Mouse (Mus musculus) thymus, postnatal 0 days (tissue): ENCODE measurements at regions not wholly inside any gene's neighbourhood (a gene's known extent, or its start where the extent isn't known, plus 50 kb on each side); places are given as distances from the start of the nearest gene placed in this dataset.

Experiments used
- DNase-seq: peaks from one replicate; pipeline ENCODE4 v3.0.0-alpha.2; 2015; ENCODE audit warnings: low spot score

GRCm38 (mm10) chr1:120667776-120668175, 65.6 kb downstream of the En1 start:
- DNase-seq, result no peak

GRCm38 (mm10) chr1:120683532-120684245, 81.5 kb downstream of the En1 start:
- peak; percentile 46 for DNase-seq

DNA sequence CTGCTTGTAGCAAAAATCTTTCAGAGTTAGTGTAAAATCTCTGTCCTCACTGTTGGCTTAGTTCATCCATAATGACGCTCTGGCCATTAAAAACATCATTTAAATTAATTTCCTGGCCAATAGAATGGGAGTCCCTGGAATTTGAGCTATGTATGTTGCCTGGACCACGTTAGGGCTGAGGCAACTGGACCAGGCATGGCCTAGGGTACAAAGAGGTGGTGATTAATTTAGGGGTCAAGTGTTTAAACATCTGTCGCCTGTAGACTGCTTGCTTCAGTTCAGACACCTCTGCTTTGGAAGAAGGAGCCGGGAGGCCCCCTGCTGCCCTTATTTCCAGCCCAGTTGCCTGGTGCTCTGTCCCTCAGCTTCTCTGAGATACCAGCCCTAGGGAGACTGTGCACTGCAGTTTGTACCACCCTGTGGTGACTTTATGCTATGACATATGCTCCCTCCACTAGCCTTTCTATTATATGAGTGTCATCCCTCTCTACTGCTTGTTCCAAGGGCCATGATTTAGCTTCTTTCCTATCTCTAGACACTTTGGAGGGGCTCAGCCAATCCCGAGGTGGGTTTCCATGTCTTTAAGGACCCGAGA, 83.5 kb downstream of the En1 start:
- DNase-seq, result peak; percentile 15

- no peak for DNase-seq
These were observed 89.4 kb downstream of the En1 start for GRCm38 (mm10) chr1:120691571-120691970.

DNA sequence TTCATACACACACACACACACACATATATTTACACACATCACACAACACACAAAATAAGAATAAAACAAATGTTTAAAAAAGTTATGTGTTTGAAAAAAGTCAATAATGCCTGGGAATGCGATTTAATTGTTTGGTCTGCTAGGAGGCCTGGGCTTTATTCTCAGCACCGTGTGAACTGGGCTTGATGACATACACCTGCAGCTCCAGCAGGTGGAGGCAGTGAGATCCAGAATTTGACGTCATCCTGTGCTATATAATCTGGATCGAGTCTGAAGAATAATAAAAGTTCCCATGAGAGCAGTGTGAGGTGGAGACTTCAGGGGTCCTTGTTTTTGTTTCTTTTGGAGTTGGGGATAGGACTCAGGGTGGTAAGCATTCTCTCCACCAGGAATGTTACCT, 96.0 kb downstream of the En1 start:
- DNase-seq, result no peak

DNA sequence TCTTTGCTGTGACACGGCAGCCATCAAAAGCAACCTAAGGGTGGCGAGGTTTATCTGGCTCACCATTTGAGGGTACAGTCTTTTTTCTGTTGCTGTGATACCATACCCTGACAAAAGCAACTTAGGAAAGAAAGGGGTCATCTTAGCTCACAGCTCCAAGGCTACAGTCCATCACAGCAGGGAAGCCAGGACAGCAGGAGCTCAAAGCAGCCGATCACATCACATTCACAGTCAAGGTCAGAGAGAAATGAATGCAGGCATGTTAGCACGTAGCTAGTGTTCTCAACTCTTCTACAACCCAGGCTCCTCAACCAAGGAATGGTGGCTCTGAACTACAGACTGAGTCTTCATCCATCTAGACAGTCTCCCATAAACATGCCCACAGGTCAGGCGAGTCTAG, 102.0 kb downstream of the En1 start:
- DNase-seq, result no peak

DNA sequence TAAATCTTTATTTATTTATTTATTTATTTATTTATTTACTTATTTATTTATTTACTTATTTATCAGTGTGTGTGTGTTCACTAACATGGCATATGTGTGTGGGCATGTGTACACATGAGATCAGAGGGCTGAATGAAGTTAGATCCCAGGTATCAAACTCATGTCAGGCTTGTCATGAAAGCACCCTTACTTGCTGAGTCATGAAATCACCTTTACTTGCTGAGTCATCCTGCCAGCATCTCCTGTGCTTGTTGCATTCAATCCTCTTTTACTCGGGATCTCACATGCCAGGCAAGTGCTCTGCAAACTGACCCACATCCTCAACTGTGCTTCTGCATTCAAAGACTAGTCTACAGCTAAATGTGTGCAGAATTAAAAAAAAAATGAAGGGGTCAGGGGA, 103.8 kb downstream of the En1 start:
- no peak for DNase-seq

- no peak for DNase-seq
These were observed 106.3 kb downstream of the En1 start for GRCm38 (mm10) chr1:120708511-120708910.

DNA sequence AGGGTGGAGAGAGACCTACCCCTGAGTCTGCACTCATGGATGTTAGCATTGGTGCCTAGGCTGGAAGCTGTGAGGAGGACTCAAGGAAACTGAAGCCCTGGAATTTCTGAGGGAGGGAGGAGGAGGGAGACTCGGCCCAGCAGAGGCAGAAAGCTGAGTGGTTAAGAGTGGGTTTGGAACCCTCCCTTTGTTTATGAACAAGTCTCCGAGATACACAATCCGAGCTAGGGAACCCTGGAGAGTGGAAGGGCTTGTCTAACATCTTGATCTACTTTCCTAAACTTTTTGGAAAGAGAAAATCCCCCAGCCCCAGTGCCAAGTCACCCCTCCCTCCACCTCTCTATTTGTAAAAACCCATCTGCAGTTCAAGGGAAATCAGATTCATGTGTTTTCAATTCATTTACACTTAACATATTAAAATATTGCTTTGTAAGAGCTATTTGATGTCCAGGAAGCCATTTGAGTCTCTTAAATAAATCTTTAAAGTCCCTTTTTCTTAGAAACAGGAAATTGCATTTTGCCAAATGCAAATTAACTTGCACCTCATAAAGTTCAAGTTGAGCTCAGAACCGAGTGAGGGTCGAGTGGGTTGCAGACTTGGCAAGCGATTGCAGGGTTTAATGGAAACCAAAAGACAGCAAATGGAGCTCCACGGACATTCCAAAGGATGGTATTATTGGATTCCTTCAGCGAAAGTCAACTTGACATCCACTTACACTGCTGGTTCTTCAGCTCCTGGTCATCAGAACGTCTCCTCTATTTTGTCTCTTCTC, 113.1 kb downstream of the En1 start:
- no peak for DNase-seq

DNA sequence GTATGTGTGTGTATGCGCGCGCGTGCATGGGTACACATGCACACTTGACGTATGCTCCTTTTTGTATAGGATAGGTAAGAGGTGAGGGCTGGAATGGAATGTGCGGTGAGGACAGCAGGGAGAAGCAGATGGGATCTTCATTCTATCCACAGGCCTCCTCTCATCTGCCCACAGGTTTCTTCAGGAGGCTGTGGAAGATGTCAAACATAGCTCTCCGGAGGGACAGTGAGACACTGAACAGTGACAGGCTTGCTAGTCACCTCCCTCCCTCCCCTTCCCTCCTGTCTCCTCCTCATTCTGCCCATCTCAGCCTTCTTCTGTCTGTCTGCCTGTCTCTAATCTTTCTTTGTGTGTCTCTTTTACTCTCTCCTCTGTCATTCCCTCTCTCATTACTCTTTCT, 124.6 kb downstream of the En1 start:
- no peak for DNase-seq

- DNase-seq, result no peak
These were observed 125.2 kb downstream of the En1 start for GRCm38 (mm10) chr1:120727427-120727826.

- no peak for DNase-seq
These were observed 129.8 kb downstream of the En1 start for GRCm38 (mm10) chr1:120732003-120732402.

DNA sequence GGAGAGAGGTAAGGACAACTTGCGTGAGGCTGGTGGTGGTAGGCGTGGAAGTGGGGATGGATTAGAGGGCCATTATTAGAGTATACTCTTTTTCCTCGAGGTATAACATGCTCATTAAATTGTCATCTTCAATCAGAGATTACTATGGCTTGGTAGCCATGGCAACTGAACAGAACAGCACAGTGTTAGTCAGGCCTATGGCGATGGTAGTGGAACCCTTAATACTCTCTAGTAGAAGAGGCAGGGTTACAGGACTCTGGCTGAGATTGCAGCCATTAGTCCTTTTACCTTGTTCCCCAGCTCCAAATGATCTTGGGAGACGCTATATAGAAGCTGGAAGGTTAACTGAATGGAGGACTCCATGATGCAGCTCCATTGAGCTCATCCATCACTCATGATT, 131.5 kb downstream of the En1 start:
- no peak for DNase-seq

GRCm38 (mm10) chr1:120734846-120735245, 132.6 kb downstream of the En1 start:
- no peak for DNase-seq

GRCm38 (mm10) chr1:120739499-120739898, 137.3 kb downstream of the En1 start:
- DNase-seq, result no peak

- no peak for DNase-seq
These were observed 139.0 kb downstream of the En1 start for GRCm38 (mm10) chr1:120741091-120741740.

DNA sequence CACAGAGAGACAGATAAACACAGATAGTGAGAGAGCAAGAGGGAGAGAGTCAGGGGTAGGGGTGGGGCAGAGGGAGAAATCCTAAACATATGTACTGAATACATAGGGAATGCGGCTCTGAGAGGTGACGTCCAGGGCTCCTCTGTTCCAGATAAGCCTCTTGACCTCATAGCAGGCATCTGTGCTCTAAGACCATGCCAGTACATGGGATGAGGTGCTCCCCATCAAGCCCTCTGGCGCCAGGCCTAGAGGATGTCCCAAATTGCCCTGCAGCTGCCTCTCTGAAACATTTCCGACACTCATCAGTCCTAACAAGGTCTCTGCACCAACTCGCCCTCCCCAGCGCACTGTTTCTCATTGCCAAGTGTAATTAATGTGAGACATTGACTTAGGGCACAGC, 146.7 kb downstream of the En1 start:
- no peak for DNase-seq

DNA sequence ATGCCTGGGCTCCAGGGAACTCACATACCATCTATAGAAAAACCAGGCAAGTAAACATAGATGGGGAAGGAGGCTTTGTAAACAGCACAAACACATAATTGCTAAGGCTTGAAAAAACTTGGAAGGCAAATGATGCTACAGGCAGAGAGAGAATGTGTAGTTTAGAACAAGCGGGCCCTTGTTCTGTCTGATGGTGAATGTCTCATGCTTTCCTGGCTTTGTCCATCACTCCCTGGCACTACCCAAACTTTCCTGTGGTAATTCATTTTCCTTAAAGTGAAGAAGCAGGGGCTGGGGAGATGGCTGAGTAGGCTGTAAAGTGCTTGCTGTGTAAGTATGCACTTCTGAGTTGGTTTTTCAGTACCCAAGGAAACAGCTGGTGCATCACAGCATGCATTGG, 151.2 kb downstream of the En1 start:
- no peak for DNase-seq

GRCm38 (mm10) chr1:120754337-120754736, 152.1 kb downstream of the En1 start:
- no peak for DNase-seq

GRCm38 (mm10) chr1:120757283-120757821, 155.1 kb downstream of the En1 start:
- DNase-seq, result no peak

- no peak for DNase-seq
These were observed 156.0 kb downstream of the En1 start for GRCm38 (mm10) chr1:120758172-120758571.

DNA sequence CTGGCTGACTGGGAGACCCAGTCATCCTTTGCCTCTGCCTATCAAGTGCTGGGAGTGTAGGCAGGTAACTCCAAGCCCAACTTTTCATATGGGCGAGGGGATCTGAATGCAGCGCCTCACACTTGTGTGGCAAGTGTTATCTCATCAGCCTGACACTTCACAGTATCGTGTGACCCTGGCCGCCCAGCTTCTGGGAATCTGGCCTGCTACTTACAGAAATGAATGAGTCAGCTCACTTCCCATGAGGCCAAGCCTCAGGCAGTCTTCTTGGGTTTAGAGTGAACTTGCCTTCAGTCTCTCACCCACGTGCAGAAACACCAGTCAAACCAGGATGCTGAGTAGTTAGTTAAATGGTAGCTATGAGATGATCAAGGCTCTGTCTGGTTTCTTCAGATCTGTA, 156.5 kb downstream of the En1 start:
- DNase-seq, result no peak
